Mouse (Mus musculus) MEL (cell line): Measurements from ENCODE around the gene Pck1. TPM values are rescaled to one million over a fixed set of nuclear protein-coding genes. Genes with fewer than 3 reads are reported as not detected.

Experiments
- DNase-seq: peaks from one replicate; pipeline ENCODE4 v3.0.0; 2011; ENCODE audit warnings: low read depth, low spot score
- H3K27ac ChIP-seq: 2 replicates; pipeline ENCODE4 v1.5.1; 2012; ENCODE audit warnings: low read depth, mild to moderate bottlenecking, control low read depth, low read length, moderate library complexity; ENCODE audit not compliant: control insufficient read depth
- H3K27me3 ChIP-seq, 2 experiments: fragments of 150-350 bp in 1 of 2; sonication (generic) in 1 of 2; 2 replicates each; pipeline ENCODE4 v1.6.1; 2012; ENCODE audit warnings: low read length in 2 of 2, mild to moderate bottlenecking in 2 of 2, improper control_type of control experiment in 1 of 2, moderate library complexity in 1 of 2; ENCODE audit not compliant: insufficient read depth in 2 of 2, control insufficient read depth in 1 of 2
- H3K36me3 ChIP-seq, 2 experiments: 2 replicates each; pipeline ENCODE4 v1.6.1; 2012 to 2014; ENCODE audit warnings: low read length in 2 of 2, improper control_type of control experiment in 1 of 2, inconsistent platforms in 1 of 2, mild to moderate bottlenecking in 1 of 2; ENCODE audit not compliant: insufficient read depth in 2 of 2, control insufficient read depth in 1 of 2
- H3K4me1 ChIP-seq, 2 experiments: fragments of 150-350 bp in 1 of 2; sonication (generic) in 1 of 2; 2 replicates each; pipeline ENCODE4 v1.6.1; 2012; ENCODE audit warnings: low read length in 2 of 2, improper control_type of control experiment in 1 of 2, mild to moderate bottlenecking in 1 of 2; ENCODE audit not compliant: insufficient read depth in 2 of 2, control insufficient read depth in 1 of 2
- H3K4me3 ChIP-seq, 2 experiments: fragments of 150-350 bp in 1 of 2; sonication (generic) in 1 of 2; 2 replicates each; pipeline ENCODE4 v1.5.1; 2012; ENCODE audit warnings: low read depth in 2 of 2, low read length in 2 of 2, mild to moderate bottlenecking in 2 of 2, moderate library complexity in 2 of 2, control low read depth in 1 of 2, improper control_type of control experiment in 1 of 2; ENCODE audit not compliant: control insufficient read depth in 1 of 2, insufficient read depth in 1 of 2
- H3K79me2 ChIP-seq: 2 replicates; pipeline ENCODE4 v1.6.1; 2012; ENCODE audit warnings: mild to moderate bottlenecking, low read length, moderate library complexity; ENCODE audit not compliant: control insufficient read depth, poor library complexity, insufficient read depth
- H3K9ac ChIP-seq: 2 replicates; pipeline ENCODE4 v1.6.1; 2012; ENCODE audit warnings: low read depth, mild to moderate bottlenecking, control low read depth, low read length, moderate library complexity; ENCODE audit not compliant: control insufficient read depth, poor library complexity, severe bottlenecking
- H3K9me3 ChIP-seq: fragments of 150-350 bp; sonication (generic); replicated peaks from 2 replicates; pipeline ENCODE4 v1.6.1; 2012; ENCODE audit warnings: mild to moderate bottlenecking, low read length, improper control_type of control experiment, moderate library complexity; ENCODE audit not compliant: insufficient read depth
- CHD1 ChIP-seq: IDR thresholded peaks from 2 replicates; pipeline ENCODE4 v1.6.1; 2012; ENCODE audit warnings: low read depth, mild to moderate bottlenecking, inconsistent platforms, low read length, improper control_type of control experiment
- KAT2A ChIP-seq: conservative IDR thresholded peaks from 2 replicates; pipeline ENCODE4 v1.6.1; 2012; ENCODE audit warnings: low read depth, low read length, improper control_type of control experiment, inconsistent platforms
- MAX ChIP-seq: IDR thresholded peaks from 2 replicates; pipeline ENCODE4 v1.6.1; 2011; ENCODE audit warnings: low read length, improper control_type of control experiment
- POLR2AphosphoS5 ChIP-seq: IDR thresholded peaks from 2 replicates; pipeline ENCODE4 v1.6.1; 2012; ENCODE audit warnings: low read depth, borderline replicate concordance, mild to moderate bottlenecking, inconsistent platforms, low read length, moderate library complexity, mixed read lengths
- RAD21 ChIP-seq: IDR thresholded peaks from 2 replicates; pipeline ENCODE4 v1.6.1; 2011; ENCODE audit warnings: mild to moderate bottlenecking, low read depth, low read length, improper control_type of control experiment
- polyA plus RNA-seq, 2 experiments: library from polyadenylated mRNA; stranded (reverse) in 1 of 2; unstranded in 1 of 2; fragments of >175 nt in 1 of 2; fragments of >200 nt in 1 of 2; gene quantifications; 2 replicates each; pipeline versions ENCODE4 v1.2.1 to v1.2.4; 2012; ENCODE audit warnings: low replicate concordance in 2 of 2, low read depth in 1 of 2; ENCODE audit not compliant: insufficient read length in 2 of 2, insufficient read depth in 1 of 2, missing spikeins in 1 of 2
- total RNA-seq: library from RNA; depleted of rRNA; stranded (reverse); fragments of 300-350 nt; gene quantifications from 2 replicates; pipeline ENCODE4 v1.2.3, GENCODE M21; 2012; rRNA removed

The Pck1 gene
- total and polyA plus RNA-seq, 3 experiments, result not detected

GRCm38 (mm10) chr2:173207051-173207450, 54.2 kb downstream of the Pck1 start:
- Histone ChIP-seq H3K9ac (no peak overlapping the region), H3K36me3 (no peaks in the 10 kb centered on the region), H3K4me3 (no peak overlapping the region), H3K9me3 (no peaks in the 10 kb centered on the region), H3K27me3 (no peaks in the 10 kb centered on the region), H3K4me1 (no peaks in the 10 kb centered on the region), H3K27ac (no peak overlapping the region), H3K79me2 (no peaks in the 10 kb centered on the region)
- DNase-seq, result no peak
- TF ChIP-seq KAT2A (no peak), POLR2AphosphoS5 (no peak), CHD1 (no peak), MAX (no peak), RAD21 (no peak)

Other genes starting within 250 kb of the Pck1 start
- not detected in 2 replicates for gene Bmp7, start 212.7 kb upstream of the Pck1 start, total RNA-seq
- not detected for gene Bmp7, start 212.7 kb upstream of the Pck1 start, polyA plus RNA-seq
- gene Spo11, start 175.3 kb upstream of the Pck1 start, total RNA-seq, result not detected in 2 replicates
- not detected for gene Spo11, start 175.3 kb upstream of the Pck1 start, polyA plus RNA-seq
- gene Rae1, start 152.9 kb upstream of the Pck1 start, total RNA-seq, result 139 and 156 TPM in 2 replicates
- gene Rae1, start 152.9 kb upstream of the Pck1 start, polyA plus RNA-seq, result 100 to 1,000 TPM in 1 of 2 experiments, not detected in 1; 172 TPM
- 37.0 and 39.0 TPM in 2 replicates for gene Rbm38, start 132.6 kb upstream of the Pck1 start, total RNA-seq
- gene Rbm38, start 132.6 kb upstream of the Pck1 start, polyA plus RNA-seq, result 100 to 1,000 TPM in 1 of 2 experiments, not detected in 1; 207 TPM
- not detected in 2 replicates for gene Ctcfl, start 33.5 kb upstream of the Pck1 start, total RNA-seq
- under 1 TPM in 1 of 2 experiments, not detected in 1; 0.13 TPM for gene Ctcfl, start 33.5 kb upstream of the Pck1 start, polyA plus RNA-seq
- gene Zbp1, start 65.9 kb downstream of the Pck1 start, total RNA-seq, result not detected in 2 replicates
- not detected for gene Zbp1, start 65.9 kb downstream of the Pck1 start, polyA plus RNA-seq
- not detected in 2 replicates for gene Pmepa1, start 123.5 kb downstream of the Pck1 start, total RNA-seq
- not detected for gene Pmepa1, start 123.5 kb downstream of the Pck1 start, polyA plus RNA-seq